Mouse (Mus musculus) heart, embryonic 13.5 days (tissue): ENCODE measurements at regions not wholly inside any gene's neighbourhood (a gene's known extent, or its start where the extent isn't known, plus 50 kb on each side); places are given as distances from the start of the nearest gene placed in this dataset.

ENCODE experiments used
- ATAC-seq: fragments of 200-750 bp; cut with Nextera tagmentation; 2 replicates; pipeline ENCODE4 v1.8.0; 2017; ENCODE audit warnings: moderate TSS enrichment; ENCODE audit not compliant: insufficient number of reproducible peaks, low FRiP score, low TSS enrichment; ENCODE audit errors: extremely low read depth
- H3K27ac ChIP-seq: fragments of 300-500 bp; sonication (generic); replicated peaks from 2 replicates; pipeline ENCODE4 v1.5.1; 2015; ENCODE audit warnings: moderate library complexity, mild to moderate bottlenecking, inconsistent platforms
- H3K27me3 ChIP-seq: fragments of 300-500 bp; sonication (generic); replicated peaks from 2 replicates; pipeline ENCODE4 v1.6.1; 2015; ENCODE audit warnings: mild to moderate bottlenecking, inconsistent platforms
- H3K36me3 ChIP-seq: fragments of 300-500 bp; sonication (generic); 2 replicates; pipeline ENCODE4 v1.6.1; 2015; ENCODE audit warnings: mild to moderate bottlenecking, inconsistent platforms
- H3K4me1 ChIP-seq: fragments of 300-500 bp; sonication (generic); 2 replicates; pipeline ENCODE4 v1.6.1; 2015; ENCODE audit warnings: inconsistent platforms
- H3K4me2 ChIP-seq: fragments of 300-500 bp; sonication (generic); 2 replicates; pipeline ENCODE4 v1.6.1; 2015; ENCODE audit warnings: inconsistent platforms, mild to moderate bottlenecking, moderate library complexity
- H3K4me3 ChIP-seq: fragments of 300-500 bp; sonication (generic); 2 replicates; pipeline ENCODE4 v1.5.1; 2015; ENCODE audit warnings: moderate library complexity, mild to moderate bottlenecking, inconsistent platforms
- H3K9ac ChIP-seq: fragments of 300-500 bp; sonication (generic); 2 replicates; pipeline ENCODE4 v1.6.1; 2015; ENCODE audit warnings: inconsistent platforms, mild to moderate bottlenecking, moderate library complexity
- H3K9me3 ChIP-seq: fragments of 300-500 bp; sonication (generic); 2 replicates; pipeline ENCODE4 v1.6.1; 2016; ENCODE audit warnings: inconsistent platforms
- WGBS: fragments of 180-500 bp; shearing (Covaris S2); methylation state at CpG from one replicate; pipeline ENCODE4 v1.1.7; 2015; ENCODE audit warnings: mixed read lengths; 5-methylcytosine and 5-hydroxymethylcytosine counted together

- H3K36me3 ChIP-seq, result no peaks in the 10 kb centered on the region
- no peaks in the 10 kb centered on the region for H3K9me3 ChIP-seq
- 86% methylated on average over 6 of the region's 6 CpGs for WGBS
- no peak overlapping the region for H3K27ac ChIP-seq
- no peaks in the 10 kb centered on the region for H3K4me1 ChIP-seq
- no peaks in the 10 kb centered on the region for H3K27me3 ChIP-seq
- ATAC-seq, result no peak
- no peak overlapping the region for H3K9ac ChIP-seq
- no peak overlapping the region for H3K4me2 ChIP-seq
- H3K4me3 ChIP-seq, result no peak overlapping the region
Measured at GRCm38 (mm10) chr12:52622398-52622797, 76.8 kb upstream of the Akap6 start.

- Histone ChIP-seq H3K4me3 (no peak overlapping the region), H3K27ac (no peak overlapping the region), H3K9me3 (no peaks in the 10 kb centered on the region), H3K4me1 (peaks cover 2% of the 10 kb centered on the region; the same call in 1 of the 2 replicates), H3K9ac (no peak overlapping the region), H3K27me3 (no peaks in the 10 kb centered on the region), H3K4me2 (no peak overlapping the region), H3K36me3 (no peaks in the 10 kb centered on the region)
- no peak; the same call in 1 of the 2 replicates for ATAC-seq
- 59% methylated on average over 10 of the region's 10 CpGs for WGBS
Measured at GRCm38 (mm10) chr12:52623416-52624108, 75.6 kb upstream of the Akap6 start.

- 62% methylated on average over 1 of the region's 1 CpGs for whole genome bisulfite sequencing
- no peak overlapping the region for H3K4me2 ChIP-seq
- no peak overlapping the region for H3K9ac ChIP-seq
- no peak overlapping the region for H3K27ac ChIP-seq
- H3K9me3 ChIP-seq, result no peaks in the 10 kb centered on the region
- H3K36me3 ChIP-seq, result no peaks in the 10 kb centered on the region
- no peak for ATAC-seq
- no peaks in the 10 kb centered on the region for H3K27me3 ChIP-seq
- no peak overlapping the region for H3K4me3 ChIP-seq
- peaks cover 7% of the 10 kb centered on the region; the same call in 1 of the 2 replicates for H3K4me1 ChIP-seq
Measured at GRCm38 (mm10) chr12:52624871-52625270, 74.3 kb upstream of the Akap6 start.

- Histone ChIP-seq H3K36me3 (no peaks in the 10 kb centered on the region), H3K27ac (no peak overlapping the region), H3K4me1 (peaks cover 11% of the 10 kb centered on the region; the same call in 1 of the 2 replicates), H3K9ac (no peak overlapping the region), H3K9me3 (no peaks in the 10 kb centered on the region), H3K4me3 (no peak overlapping the region), H3K27me3 (no peaks in the 10 kb centered on the region), H3K4me2 (no peak overlapping the region)
- ATAC-seq, result no peak
- WGBS, result 52% methylated on average over 5 of the region's 5 CpGs
Measured at GRCm38 (mm10) chr12:52628771-52629170, 70.4 kb upstream of the Akap6 start.

- Histone ChIP-seq H3K27me3 (no peaks in the 10 kb centered on the region), H3K27ac (no peak overlapping the region), H3K4me2 (no peak overlapping the region), H3K36me3 (no peaks in the 10 kb centered on the region), H3K9me3 (no peaks in the 10 kb centered on the region), H3K9ac (no peak overlapping the region), H3K4me1 (peaks cover 14% of the 10 kb centered on the region), H3K4me3 (no peak overlapping the region)
- no peak for ATAC-seq
- WGBS, result 50% methylated on average over 8 of the region's 8 CpGs
Measured at GRCm38 (mm10) chr12:52635121-52635878, 63.9 kb upstream of the Akap6 start.

- no peak overlapping the region for H3K4me3 ChIP-seq
- no peaks in the 10 kb centered on the region for H3K36me3 ChIP-seq
- no peaks in the 10 kb centered on the region for H3K27me3 ChIP-seq
- no peak for ATAC-seq
- no peak overlapping the region for H3K9ac ChIP-seq
- no peaks in the 10 kb centered on the region for H3K9me3 ChIP-seq
- H3K4me1 ChIP-seq, result peaks cover 14% of the 10 kb centered on the region
- H3K4me2 ChIP-seq, result no peak overlapping the region
- 70% methylated on average over 6 of the region's 6 CpGs for WGBS
- no peak overlapping the region for H3K27ac ChIP-seq
Measured at GRCm38 (mm10) chr12:52636186-52636881, 62.8 kb upstream of the Akap6 start.

- WGBS, result 85% methylated on average over 4 of the region's 4 CpGs
- no peak overlapping the region for H3K4me3 ChIP-seq
- H3K36me3 ChIP-seq, result no peaks in the 10 kb centered on the region
- H3K27me3 ChIP-seq, result no peaks in the 10 kb centered on the region
- ATAC-seq, result no peak
- H3K4me1 ChIP-seq, result peaks cover 14% of the 10 kb centered on the region
- no peak overlapping the region for H3K27ac ChIP-seq
- H3K9ac ChIP-seq, result no peak overlapping the region
- no peaks in the 10 kb centered on the region for H3K9me3 ChIP-seq
- H3K4me2 ChIP-seq, result no peak overlapping the region
Measured at GRCm38 (mm10) chr12:52636920-52637319, 62.3 kb upstream of the Akap6 start.

GRCm38 (mm10) chr12:52637506-52638249 lies 61.5 kb upstream of the Akap6 start:
- no peak for ATAC-seq
- no peaks in the 10 kb centered on the region for H3K36me3 ChIP-seq
- H3K27ac ChIP-seq, result 0 out of 2 replicates have a peak overlapping the region, but pooled peaks have one; percentile 12
- peaks cover 14% of the 10 kb centered on the region for H3K4me1 ChIP-seq
- no peaks in the 10 kb centered on the region for H3K9me3 ChIP-seq
- peak overlapping the region; percentile 33 for H3K4me2 ChIP-seq
- H3K27me3 ChIP-seq, result no peaks in the 10 kb centered on the region
- H3K4me3 ChIP-seq, result no peak overlapping the region
- WGBS, result 53% methylated on average over 14 of the region's 14 CpGs
- H3K9ac ChIP-seq, result no peak overlapping the region

GRCm38 (mm10) chr12:52638461-52638860 lies 60.7 kb upstream of the Akap6 start:
- Histone ChIP-seq H3K27me3 (no peaks in the 10 kb centered on the region), H3K4me2 (peak overlapping the region; percentile 33; the same call in 1 of the 2 replicates), H3K9ac (0 out of 2 replicates have a peak overlapping the region, but pooled peaks have one; percentile 5), H3K4me3 (no peak overlapping the region), H3K36me3 (no peaks in the 10 kb centered on the region), H3K4me1 (peaks cover 10% of the 10 kb centered on the region), H3K9me3 (no peaks in the 10 kb centered on the region), H3K27ac (0 out of 2 replicates have a peak overlapping the region, but pooled peaks have one; percentile 12)
- 22% methylated on average over 11 of the region's 11 CpGs for WGBS
- no peak for ATAC-seq

GRCm38 (mm10) chr12:52644059-52644458 lies 55.1 kb upstream of the Akap6 start:
- no peaks in the 10 kb centered on the region for H3K9me3 ChIP-seq
- H3K4me2 ChIP-seq, result no peak overlapping the region
- no peaks in the 10 kb centered on the region for H3K4me1 ChIP-seq
- no peak overlapping the region for H3K9ac ChIP-seq
- H3K4me3 ChIP-seq, result no peak overlapping the region
- H3K36me3 ChIP-seq, result no peaks in the 10 kb centered on the region
- no peak overlapping the region for H3K27ac ChIP-seq
- no peaks in the 10 kb centered on the region for H3K27me3 ChIP-seq
- 52% methylated on average over 5 of the region's 5 CpGs for WGBS
- no peak for ATAC-seq
